Mouse (Mus musculus): ENCODE data around the gene Srrm4.

Srrm4 gene

DNA sequence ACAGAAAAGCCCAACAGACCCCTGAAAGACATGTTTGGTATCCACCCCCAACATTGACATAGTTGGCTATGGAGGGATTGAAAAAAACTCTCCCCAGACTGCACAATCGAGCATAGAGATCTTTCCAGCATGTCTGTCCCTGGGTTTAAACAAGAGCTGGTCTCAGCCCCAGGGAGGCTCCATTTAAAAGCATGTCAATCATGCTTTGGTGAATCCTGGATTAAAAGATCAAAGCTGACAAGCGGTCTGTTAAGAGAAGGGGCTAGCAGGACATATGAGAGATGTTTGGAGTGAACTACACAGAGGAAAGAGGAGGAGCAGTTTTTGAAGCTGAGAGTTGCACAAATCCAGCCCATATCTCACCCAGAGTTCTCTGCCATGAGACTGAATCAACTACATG is 38.5 kb downstream of the Srrm4 start:
- no peak for DNase-seq (ENCODE audit: low spot score in 2 of 2)

DNA sequence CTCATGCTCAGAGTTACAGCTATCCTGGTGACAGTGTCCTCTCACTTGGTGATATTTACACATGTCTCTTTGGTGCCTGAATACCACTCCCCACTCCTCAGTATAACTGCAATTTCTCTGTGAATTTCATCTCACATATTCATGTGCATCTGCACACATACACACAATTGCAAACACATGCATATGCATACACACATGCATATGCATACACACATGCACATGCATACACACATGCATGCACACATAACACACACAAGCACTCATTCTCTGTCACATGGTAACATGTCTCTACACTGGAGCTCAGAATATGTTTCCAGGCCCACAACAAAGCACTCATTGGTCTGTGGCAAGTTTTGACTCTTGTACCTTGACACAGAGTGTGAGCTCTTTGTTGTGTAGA is 39.0 kb downstream of the Srrm4 start:
- DNase-seq (ENCODE audit: low spot score in 2 of 2) = no peak

DNA sequence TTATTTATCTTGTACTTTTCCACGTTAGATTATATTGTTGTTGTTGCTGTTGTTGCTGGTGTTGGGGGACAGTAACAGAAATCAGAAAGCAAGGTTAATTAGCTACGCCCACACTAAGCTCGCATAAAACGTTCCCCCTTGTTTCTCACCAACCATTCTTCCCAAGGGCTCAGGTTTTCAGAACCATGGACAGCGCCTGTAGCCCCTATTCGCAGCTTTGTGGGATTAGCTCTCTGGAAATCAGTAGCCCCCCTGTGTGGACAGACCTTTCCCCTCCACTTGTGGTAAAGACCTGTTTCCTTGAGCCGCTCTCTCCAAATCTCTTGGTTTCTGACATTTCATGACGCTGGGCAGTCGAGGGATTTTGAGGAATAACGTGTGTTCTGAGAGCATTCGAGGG is 45.9 kb downstream of the Srrm4 start:
- no peak for DNase-seq (ENCODE audit: low spot score in 2 of 2)

DNA sequence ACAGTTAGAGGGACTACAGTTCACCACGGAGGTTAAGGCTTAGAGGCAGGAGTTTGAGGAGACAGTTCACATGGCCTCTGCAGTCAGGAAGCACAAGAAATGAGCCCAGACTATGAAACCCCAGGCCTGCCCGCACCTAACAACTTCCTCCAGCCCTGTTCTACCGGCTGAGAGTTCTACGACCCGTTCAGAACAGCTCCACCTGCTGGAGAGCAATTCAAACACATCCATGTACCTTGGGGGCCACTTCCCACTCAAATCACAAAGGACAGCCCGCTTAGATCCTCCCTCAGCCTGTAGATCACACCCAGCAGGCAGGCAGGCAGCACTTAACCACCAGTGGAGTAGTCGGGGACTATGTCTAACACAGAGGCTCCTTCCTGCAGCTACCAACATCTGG is 49.3 kb downstream of the Srrm4 start:
- DNase-seq (ENCODE audit: low spot score in 2 of 2) = no peak

DNA sequence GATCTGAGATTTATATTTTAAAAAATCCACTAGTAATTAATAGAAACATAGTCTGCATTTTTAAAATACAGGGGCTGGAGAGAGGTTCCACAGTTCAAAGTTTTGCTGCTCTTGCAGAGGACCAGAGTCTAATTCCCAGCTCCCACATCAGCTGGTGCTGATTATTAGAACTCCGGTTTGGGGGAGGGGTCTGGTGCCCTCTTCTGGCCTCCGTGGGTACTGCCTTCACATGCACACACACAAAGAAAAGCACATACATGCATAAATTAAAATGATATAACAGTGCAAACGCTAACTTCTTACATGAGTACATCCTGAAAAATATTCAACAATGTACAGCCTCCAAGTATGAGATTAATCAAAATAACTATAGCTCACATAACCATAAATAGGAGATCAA is 50.5 kb downstream of the Srrm4 start:
- DNase-seq (ENCODE audit: low spot score in 2 of 2) = no peak

DNA sequence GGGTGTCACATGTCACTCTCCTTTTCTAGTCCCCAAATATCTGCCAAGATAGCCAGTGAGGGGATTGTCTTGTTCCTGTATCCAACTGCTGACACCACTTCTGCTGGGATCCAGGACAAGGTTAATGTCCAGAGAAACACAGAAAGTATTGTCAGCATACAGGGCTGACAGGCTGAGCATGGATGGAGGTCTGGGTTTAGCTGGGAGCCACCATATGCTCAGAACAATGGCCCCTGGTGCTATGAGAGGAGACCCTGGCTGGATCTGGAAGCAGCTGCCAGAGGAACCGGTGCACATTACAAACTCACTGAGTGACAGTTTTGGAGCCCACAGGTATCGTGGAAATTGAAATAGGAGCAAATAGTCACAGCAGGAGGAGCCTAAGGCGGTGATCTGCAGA is 52.3 kb downstream of the Srrm4 start:
- DNase-seq (ENCODE audit: low spot score in 2 of 2) = no peak

DNA sequence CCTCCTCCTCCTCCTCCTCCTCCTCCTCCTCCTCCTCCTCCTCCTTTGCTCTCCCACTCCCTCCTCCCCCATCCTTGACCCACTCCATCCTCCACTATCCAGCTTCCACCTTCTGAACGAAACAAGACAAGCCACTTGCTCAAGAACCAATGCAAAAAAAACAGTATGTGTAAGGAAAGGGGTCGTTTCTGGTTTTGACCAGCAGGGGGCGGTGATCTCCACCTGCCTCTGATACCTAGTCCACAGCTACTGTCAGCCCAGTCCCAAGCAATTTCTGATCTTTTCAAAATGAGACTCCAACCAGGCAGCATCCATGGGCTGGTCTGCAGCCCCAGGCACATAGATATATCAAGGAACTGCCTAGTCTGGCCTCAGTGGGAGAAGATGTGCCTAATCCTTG is 53.1 kb downstream of the Srrm4 start:
- DNase-seq (ENCODE audit: low spot score in 2 of 2) = no peak

DNA sequence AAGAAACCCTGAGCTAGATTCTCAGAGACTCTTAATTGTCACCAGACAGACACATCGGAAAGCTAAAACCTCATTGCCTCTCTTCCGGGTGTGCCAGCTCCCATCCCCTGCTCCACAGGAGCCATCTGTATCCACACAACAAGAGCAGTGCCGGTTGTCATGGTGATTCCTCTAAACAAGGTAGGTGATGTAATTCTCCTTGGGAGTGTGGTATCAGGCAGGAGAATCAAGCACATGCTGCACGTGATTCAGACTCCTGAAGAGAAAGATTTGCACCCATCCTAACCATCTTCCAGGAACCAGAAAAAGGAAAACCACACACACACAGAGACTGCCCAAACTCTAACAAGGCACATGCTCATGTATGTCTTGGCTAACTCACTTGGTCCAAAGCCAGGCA is 65.3 kb downstream of the Srrm4 start:
- DNase-seq (ENCODE audit: low spot score in 2 of 2) = peak; percentile 82 to 89

DNA sequence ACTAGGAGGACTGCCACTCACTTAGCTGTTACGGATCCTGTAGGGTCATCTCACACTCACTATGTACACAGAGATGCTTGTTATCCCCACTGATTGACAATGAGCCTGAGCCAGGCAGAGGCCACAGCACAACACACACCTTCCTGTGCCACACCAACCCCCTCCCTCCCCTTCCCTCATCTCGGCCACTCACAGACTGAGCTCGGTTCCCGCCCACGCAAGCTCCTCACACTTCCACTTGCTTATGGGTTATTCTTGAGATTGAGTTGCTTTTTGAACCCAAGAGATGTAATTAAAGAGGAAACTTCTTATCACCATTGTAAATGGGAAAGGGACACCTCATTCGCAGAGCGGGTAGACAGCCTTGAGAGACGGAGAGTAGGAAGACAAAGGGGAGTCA is 66.3 kb downstream of the Srrm4 start:
- DNase-seq (ENCODE audit: low spot score in 2 of 2) = peak in 1 of 2 experiments; percentile 51

DNA sequence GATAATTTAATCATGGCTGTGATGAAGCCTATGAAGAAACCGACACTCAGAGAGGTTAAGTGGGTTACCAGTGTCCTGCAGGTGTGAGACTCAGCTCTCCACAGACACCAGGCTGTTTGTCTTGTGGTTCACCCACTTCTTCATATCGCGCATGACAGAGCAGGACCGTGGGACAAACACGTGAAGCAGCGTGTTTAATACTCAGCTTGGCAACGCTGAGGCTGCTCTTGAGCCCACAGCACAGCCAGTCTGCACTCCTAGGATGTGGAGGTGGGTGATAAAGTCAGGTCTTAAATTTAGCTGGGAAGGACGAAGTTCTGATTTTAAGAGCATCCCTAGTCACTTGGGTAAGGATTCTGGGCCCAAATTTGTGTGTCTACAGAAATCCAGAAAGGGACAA is 68.1 kb downstream of the Srrm4 start:
- peak; percentile 72 to 83 for DNase-seq (ENCODE audit: low spot score in 2 of 2)

DNA sequence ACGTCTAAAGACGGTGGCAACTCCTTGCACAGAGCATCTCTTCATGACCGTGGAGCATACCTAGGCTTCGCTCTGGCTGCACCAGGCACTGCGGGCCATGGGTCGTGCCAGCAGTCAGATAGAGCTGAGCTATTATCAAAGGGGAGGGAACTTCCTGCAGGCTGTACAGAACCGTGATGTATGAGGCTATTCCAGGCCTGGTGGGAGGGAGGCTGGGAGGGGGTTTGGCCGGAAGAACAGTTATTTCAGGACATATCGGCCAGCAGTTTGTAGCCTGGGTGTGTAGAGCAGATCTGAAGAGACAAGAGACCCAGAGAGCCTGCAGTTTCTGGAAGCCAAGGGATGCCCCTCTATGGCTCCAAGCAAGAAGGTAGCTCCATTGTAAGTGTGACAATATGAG is 68.5 kb downstream of the Srrm4 start:
- peak; percentile 40 to 61 for DNase-seq (ENCODE audit: low spot score in 2 of 2)

DNA sequence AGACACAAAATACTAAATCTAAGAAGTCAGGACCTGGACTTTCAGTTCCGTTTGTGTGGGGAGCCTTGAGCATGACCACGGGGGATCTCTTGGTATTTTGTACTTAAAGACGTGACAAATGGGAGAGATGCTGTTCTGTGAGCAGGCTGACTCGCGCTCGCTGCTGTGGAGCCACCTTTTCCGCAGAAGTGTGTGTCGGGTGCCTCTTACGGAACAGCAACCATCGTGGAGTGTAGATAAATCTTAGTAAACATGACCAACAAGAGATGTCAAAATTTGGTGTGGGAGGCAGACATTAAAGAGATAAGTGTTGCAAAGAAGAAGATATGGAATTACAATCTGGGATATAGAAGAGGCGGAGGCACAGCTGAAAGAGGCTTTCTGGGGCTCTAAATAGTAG is 69.3 kb downstream of the Srrm4 start:
- no peak for DNase-seq (ENCODE audit: low spot score in 2 of 2)

DNA sequence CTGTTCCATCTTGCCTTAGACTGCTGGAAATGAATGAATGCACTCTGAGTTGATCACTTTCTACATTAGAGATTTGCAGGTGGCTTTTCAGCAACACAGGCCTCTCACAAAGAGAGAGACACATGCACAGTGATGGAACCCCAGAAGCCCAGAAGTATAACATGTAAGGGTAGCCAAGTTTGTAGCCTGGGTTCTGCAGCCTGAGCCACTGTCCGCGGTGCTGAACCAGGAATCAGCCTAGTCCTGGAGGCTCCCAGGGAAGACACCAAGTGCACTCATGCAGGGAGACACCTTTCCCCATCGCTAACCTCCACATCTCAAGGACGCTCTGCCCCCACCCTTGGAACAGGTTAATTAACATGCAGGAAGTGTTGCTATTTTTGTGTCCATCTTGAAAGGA is 73.6 kb downstream of the Srrm4 start:
- DNase-seq (ENCODE audit: low spot score in 2 of 2) = no peak

DNA sequence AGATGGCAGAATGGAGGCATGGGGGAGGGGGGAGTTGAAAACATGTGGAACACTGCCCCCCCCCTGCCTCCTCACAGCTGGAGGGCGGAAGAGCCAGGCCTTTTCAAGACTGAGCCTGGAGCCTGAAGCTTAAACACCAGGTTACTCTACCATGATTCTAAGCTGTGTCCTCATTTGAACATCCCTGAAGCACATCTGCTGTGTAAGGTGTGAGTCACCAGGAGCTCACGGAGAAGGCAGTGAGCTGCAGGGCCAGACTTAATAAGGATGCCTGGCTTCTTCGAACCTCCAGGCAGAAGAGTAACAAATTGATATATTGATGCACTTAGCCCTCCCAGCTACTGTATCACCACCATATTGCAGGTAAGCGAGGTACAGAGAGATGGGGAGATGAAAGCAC is 79.5 kb downstream of the Srrm4 start:
- DNase-seq (ENCODE audit: low spot score in 2 of 2) = no peak

DNA sequence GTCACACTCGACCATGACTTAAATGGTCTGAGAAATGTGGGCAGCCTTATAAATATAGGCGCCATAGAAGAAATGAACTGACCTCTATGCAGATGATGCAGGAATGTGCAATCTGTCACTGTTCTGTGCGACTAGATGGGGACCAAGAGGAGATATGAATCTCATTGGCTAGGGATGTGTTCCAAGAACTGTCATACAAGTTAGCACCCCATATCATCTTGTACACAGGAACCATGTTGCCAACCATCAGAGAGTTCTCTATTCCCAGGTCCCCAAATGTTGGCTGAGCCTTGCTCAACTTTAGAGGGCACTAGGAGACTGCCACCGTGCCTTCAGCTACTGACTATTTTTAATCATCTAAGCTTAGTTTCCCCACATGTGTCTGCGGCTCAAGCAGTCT is 81.4 kb downstream of the Srrm4 start:
- no peak for DNase-seq (ENCODE audit: low spot score in 2 of 2)

DNA sequence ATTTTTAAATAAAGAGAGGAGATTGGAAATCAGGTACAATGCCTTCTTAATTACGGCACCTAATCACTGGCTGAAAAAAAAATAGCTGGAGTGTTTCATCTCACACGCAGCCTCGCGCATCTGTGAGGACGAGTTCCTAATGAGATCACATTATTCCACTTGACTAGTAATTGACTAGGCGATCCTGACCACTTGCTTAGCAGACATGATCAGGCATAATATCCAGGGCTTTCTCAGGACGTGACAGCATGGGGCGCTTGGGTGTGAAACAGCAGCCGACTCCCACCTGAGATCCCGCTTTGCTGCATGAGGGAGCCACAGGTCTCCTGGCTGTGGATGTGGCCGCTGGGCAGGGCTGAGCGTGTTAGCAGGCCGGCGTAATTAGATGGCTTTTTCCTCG is 90.3 kb downstream of the Srrm4 start:
- DNase-seq (ENCODE audit: low spot score in 2 of 2) = no peak

DNA sequence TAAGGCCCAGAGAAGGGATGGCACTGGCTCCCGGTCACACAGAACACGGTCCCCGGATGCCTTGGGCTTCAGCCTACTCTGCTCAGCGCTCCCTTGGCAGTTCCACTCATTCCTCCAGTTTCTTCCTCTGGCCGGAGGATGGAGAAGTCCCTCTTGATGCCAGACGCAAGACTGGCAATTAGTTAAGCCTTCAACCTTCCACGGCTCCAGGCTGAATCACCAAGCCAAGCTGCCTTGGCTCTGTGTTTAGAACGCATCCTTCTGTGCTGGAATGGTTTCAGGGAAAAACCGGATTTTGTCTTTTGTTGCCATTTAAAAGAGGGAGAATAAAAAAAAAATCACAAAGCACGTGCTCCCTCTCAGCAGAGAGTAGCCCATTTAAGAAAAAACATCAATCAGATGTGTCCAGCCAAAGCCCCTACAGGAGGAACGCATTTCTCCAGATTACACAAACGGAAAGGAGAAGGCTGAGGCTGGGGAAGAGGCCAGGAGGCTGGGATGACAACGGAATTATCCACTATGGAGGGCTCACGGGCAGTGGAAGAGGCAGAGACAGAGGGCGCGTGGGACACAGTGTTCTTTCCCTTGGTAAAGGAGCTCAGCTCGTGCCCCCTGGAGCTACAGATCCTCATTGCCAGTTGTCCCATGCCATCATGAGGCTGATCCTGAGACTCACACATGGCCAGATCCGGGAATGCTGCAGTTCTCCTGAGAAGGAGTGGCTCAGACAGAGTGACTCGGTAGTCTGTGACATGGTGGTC is 92.6 kb downstream of the Srrm4 start:
- DNase-seq (ENCODE audit: low spot score in 2 of 2) = peak in 1 of 2 experiments; percentile 31

DNA sequence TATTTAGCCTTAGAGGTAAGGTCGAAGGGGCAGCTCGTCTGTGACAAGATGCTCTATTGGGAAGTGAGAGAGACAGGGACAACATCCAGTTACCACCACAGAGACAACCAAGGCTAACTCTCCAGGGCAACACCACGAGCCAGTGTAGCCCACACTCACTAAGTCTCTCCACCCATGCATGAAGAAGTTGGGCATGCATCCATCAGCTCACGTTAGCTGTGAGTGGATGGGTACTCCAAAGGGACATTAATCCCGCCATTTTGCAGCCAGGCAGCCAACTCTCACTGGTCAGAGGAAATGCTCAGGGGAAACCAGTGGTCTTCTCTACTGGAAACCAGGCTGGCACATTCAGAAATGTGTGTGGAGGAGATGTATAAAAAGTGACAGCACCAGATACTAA is 93.8 kb downstream of the Srrm4 start:
- DNase-seq (ENCODE audit: low spot score in 2 of 2) = no peak

DNA sequence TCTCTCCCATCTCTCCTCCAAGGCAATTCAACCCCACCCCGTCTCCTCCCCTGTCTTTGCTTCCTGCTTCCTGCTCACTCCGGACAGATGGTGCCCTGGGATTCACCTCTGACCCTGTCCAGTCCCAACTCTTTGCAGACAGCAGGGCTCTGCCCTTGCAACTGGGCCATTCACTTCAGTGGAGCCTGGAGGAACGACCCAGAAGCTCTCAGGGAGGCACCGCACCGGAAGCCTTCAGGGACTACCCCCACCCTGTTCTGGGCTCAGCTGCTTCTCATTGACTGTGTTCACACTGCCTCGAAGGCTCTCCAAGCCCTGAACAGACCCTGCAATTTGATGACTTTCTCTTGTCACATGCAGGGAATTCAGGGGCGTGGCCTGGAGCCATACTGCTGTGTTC is 94.4 kb downstream of the Srrm4 start:
- DNase-seq (ENCODE audit: low spot score in 2 of 2) = no peak

DNA sequence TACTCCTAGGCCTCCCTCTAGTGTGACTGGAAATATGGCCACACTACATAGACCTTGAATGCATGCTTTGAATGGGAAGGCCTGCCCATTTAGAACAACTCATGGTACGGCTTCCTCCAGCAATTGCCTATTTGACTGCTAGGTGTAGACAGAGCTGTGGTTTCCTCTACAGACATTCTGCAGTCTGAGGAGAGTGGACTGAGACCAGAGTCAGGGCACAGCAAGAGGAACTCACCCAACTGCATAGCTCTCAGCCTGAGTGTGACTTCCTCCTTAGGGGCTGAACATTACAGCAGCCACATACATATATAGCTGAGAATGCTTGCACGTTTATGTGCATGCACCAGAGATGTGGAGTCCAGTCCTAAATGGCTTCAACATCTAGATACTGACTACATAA is 94.9 kb downstream of the Srrm4 start:
- no peak for DNase-seq (ENCODE audit: low spot score in 2 of 2)

DNA sequence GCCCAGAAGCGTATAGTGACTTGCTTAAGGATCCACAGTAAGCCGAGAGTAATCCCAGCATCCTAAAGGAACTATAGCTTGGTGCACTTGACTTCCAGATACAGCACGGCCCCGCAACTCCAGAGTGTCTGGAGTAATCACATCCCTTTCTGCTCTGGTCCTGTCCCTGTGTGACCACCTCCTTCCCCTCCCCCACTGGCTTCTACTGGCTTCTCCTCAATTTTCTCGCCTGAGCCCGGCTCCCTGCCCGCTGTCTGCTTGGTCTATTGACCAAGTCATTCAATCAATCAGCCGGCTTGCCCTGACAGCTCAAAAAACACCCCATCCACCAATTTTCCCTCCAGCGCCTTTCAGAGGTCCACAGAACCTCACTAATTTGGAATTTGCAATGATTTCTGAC is 96.2 kb downstream of the Srrm4 start:
- no peak for DNase-seq (ENCODE audit: low spot score in 2 of 2)

DNA sequence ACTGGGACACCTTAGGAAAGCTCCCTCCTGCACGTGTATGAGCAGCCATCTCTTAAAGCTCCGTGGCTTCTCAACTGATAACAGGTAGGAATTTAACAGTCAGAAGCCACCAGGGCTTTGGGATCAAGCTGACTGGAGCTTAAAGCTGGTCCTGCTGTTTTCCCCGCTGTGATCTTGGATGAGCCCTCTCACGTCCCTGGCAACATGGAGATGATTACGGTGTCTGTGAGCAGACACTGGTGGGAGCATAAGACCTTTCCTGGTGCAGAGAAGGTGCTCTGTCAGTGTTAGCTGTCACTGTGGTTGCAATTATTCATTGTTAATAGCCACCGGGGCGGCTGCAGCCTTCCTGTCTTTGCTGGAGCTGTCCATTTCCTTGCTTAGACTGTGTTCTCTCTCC is 97.2 kb downstream of the Srrm4 start:
- no peak for DNase-seq (ENCODE audit: low spot score in 2 of 2)

DNA sequence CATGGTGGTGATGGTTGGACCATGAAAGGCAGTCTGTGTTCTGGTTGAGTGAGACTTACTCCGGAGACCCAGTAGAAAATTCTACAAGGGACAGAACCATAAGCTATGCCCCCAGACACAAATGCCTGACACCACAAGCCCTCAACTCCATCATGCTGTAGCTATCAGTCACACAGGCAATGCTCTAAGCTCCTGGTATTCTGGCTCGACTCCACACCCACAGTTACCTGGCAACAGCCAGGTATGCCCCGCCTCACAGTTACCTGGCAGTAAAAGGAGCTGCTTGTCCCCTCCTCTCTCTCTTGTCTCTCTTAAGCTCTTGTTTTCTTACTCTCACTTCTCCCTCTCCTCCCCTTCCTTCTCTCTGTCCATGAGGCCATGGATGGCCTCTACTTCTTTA is 98.9 kb downstream of the Srrm4 start:
- no peak for DNase-seq (ENCODE audit: low spot score in 2 of 2)

DNA sequence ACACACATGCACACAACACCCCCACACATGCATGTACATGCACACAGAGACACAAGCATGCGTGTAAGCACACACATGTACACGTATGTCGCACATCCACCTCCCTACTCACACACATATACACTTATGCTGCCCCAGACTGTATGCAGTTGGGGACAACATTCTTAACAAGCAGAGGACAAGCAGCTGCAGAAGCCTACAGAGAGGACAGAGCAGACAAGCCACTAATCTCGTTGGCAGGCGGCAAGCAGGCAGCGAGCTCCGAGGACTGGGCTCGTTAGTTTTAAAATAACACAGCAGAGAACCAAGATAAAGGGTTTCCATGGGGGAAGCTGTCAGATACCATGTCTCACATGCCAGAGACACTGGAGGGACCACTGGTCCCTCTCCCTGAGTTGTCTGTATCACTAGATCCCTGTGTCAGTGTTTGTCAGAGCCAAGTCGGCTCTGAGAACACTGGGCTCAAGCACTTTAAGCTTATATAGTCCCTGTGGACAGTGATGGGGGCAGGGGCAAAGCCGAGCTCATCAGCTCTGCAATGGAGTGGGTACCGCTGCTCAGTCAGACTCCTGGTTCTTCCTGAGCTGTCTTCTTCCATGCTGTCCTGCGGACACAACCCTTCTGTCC is 99.7 kb downstream of the Srrm4 start:
- no peak for DNase-seq (ENCODE audit: low spot score in 2 of 2)
